Mouse (Mus musculus) liver, adult 2 months (tissue): ENCODE results near the gene 1700010B08Rik. TPM values are rescaled to one million over a fixed set of nuclear protein-coding genes. Genes with fewer than 3 reads are reported as not detected.

ENCODE experiments used
- DNase-seq: peaks from one replicate; pipeline ENCODE4 v3.0.0-alpha.2; 2011; ENCODE audit warnings: low read depth, low spot score; ENCODE audit errors: extremely low read depth
- H3K27ac ChIP-seq: fragments of 200-500 bp; replicated peaks from 2 replicates; pipeline ENCODE4 v1.5.1; 2012; ENCODE audit warnings: low read depth, mild to moderate bottlenecking, control low read depth, inconsistent platforms, low read length; ENCODE audit not compliant: insufficient read depth
- H3K27me3 ChIP-seq: fragments of 200-500 bp; 2 replicates; pipeline ENCODE4 v1.6.1; 2012; ENCODE audit warnings: mild to moderate bottlenecking, moderate library complexity, low read length, inconsistent platforms; ENCODE audit not compliant: control insufficient read depth, insufficient read depth
- H3K36me3 ChIP-seq: fragments of 200-500 bp; 2 replicates; pipeline ENCODE4 v1.6.1; 2012; ENCODE audit warnings: low read length, inconsistent platforms; ENCODE audit not compliant: control insufficient read depth, insufficient read depth
- H3K4me1 ChIP-seq: fragments of 200-500 bp; 2 replicates; pipeline ENCODE4 v1.6.1; 2011; ENCODE audit warnings: low read length; ENCODE audit not compliant: control insufficient read depth, insufficient read depth
- H3K4me3 ChIP-seq: fragments of 200-500 bp; 2 replicates; pipeline ENCODE4 v1.5.1; 2011; ENCODE audit warnings: low read depth, mild to moderate bottlenecking, control low read depth, low read length, moderate library complexity; ENCODE audit not compliant: insufficient read depth
- H3K79me2 ChIP-seq: fragments of 200-500 bp; 2 replicates; pipeline ENCODE4 v1.6.1; 2012; ENCODE audit warnings: inconsistent platforms, mild to moderate bottlenecking, low read length, moderate library complexity; ENCODE audit not compliant: control insufficient read depth, insufficient read depth
- H3K9ac ChIP-seq: fragments of 200-500 bp; 2 replicates; pipeline ENCODE4 v1.6.1; 2012; ENCODE audit warnings: low read depth, mild to moderate bottlenecking, control low read depth, inconsistent platforms, low read length
- CTCF ChIP-seq: fragments of 200-500 bp; IDR thresholded peaks from 2 replicates; pipeline ENCODE4 v1.5.1; 2011; ENCODE audit warnings: low read depth, low read length, control low read depth
- POLR2A ChIP-seq: fragments of 200-500 bp; IDR thresholded peaks from 2 replicates; pipeline ENCODE4 v1.6.1; 2011; ENCODE audit warnings: low read length, control low read depth; ENCODE audit not compliant: insufficient read depth; ENCODE audit errors: extremely low read depth
- WGBS: fragments of 180-500 bp; shearing (Covaris S2); methylation state at CpG from one replicate; pipeline ENCODE4 v1.1.7; 2018; 5-methylcytosine and 5-hydroxymethylcytosine counted together
- polyA plus RNA-seq: library from polyadenylated mRNA; depleted of rRNA; stranded (reverse); fragments of >200 nt; gene quantifications from 2 replicates; pipeline ENCODE4 v1.2.3, GENCODE M21; 2012
- total RNA-seq: library from RNA; depleted of rRNA; stranded (reverse); fragments of >200 nt; gene quantifications from 2 replicates; pipeline ENCODE4 v1.2.3, GENCODE M21; 2014

1700010B08Rik gene
- total and polyA plus RNA-seq, 2 experiments = not detected

DNA sequence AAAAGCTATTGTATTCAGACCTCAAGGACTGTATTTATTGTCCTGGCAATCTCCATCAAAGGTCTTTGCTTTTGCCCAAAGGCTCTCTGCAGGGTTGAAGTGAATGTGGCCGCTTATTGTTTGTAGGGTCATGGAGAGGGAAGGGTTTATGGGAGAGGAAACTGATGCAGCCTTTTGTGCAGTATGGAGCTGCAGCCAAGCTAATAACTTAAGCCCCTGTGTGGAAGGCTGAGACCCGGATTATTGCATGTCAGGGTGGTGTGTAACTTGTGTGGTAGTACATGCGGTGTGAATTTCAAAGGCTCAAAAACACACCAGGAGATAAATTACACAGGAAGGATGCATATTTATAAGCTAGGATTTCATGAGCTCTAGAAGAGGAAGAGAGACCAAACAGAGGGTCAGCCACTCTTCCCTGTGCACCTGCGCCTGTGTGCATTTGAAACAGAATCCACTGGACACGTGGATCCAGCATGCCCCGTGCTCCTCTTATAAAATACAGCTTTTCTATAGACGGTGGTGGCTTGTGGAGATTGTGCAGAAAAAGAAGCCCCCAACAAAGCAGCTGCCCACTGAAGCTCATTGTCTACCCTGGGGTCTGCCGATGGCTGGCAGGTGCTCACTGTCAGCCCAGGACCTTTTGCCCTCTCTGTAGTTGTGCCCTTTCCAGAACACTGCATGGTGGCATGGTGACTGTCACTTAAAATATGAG is 36.4 kb downstream of the 1700010B08Rik start:
- no peak overlapping the region for H3K27ac ChIP-seq
- no peak for DNase-seq
- no peak for TF ChIP-seq POLR2A
- no peak for TF ChIP-seq CTCF
- H3K4me1 ChIP-seq = peaks cover 6% of the 10 kb centered on the region; the same call in 1 of the 2 replicates
- no peak overlapping the region for H3K9ac ChIP-seq
- H3K27me3 ChIP-seq = no peaks in the 10 kb centered on the region
- no peaks in the 10 kb centered on the region for H3K36me3 ChIP-seq
- peaks cover 44% of the 10 kb centered on the region; the same call in 1 of the 2 replicates for H3K79me2 ChIP-seq
- H3K4me3 ChIP-seq = no peak overlapping the region
- WGBS = 70% methylated on average over 8 of the region's 8 CpGs

DNA sequence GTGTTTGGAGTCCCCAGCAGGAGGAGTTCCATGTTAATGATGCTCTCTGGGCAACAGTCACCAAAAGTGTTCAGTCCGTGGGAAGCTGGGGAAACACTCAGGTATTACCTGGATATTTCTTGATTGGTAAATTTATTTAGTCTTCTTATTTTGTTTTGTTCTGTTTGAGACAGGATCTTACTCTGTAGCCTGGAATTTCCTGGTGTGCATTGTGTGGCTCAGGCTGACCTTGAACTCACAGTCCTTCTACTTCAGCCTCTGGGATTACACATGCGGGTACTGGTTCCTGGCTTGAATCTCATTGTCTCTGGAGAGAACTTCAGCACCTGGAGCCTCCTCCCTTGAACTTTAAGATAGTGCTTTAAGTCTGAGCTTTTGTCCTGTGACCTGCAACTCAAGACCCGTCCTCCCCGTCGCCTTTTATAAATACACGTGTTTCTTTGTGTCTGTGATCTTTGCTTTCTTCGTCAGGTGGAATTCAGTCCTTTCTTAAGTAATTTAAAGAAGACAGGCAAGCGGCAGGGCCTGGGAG is 38.5 kb downstream of the 1700010B08Rik start:
- Histone ChIP-seq H3K27ac (no peak overlapping the region), H3K27me3 (no peaks in the 10 kb centered on the region), H3K4me3 (no peak overlapping the region), H3K4me1 (peaks cover 4% of the 10 kb centered on the region; the same call in 1 of the 2 replicates), H3K9ac (no peak overlapping the region), H3K36me3 (no peaks in the 10 kb centered on the region), H3K79me2 (peaks cover 46% of the 10 kb centered on the region)
- no peak for TF ChIP-seq CTCF
- no peak for TF ChIP-seq POLR2A
- DNase-seq = no peak
- WGBS = 85% methylated on average over 8 of the region's 8 CpGs

DNA sequence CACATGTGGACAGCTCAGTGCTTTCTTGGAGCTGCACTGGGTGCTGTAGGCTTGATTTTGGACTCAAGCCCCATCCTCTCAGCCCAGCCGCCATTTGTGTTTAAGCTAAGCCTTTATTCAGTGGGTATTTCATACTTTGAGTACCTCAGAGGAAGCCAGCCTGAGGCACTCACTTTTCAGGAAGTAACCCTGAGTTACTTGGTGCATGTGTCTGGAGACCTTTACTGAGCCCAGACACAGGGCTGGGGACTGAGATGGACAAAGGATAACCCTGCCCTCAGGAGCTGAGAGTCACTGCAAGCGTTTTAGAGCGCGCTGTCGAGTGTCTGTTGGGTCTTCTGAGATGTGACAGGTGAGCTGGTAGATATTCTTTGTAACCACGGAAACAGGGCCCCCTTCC is 41.4 kb downstream of the 1700010B08Rik start:
- H3K27me3 ChIP-seq = no peaks in the 10 kb centered on the region
- H3K4me3 ChIP-seq = no peak overlapping the region
- H3K4me1 ChIP-seq = peaks cover 4% of the 10 kb centered on the region; the same call in 1 of the 2 replicates
- TF ChIP-seq CTCF = no peak
- no peak for TF ChIP-seq POLR2A
- no peak overlapping the region for H3K27ac ChIP-seq
- WGBS = 89% methylated on average over 6 of the region's 6 CpGs
- peaks cover 49% of the 10 kb centered on the region for H3K79me2 ChIP-seq
- no peaks in the 10 kb centered on the region for H3K36me3 ChIP-seq
- DNase-seq = no peak
- no peak overlapping the region for H3K9ac ChIP-seq

DNA sequence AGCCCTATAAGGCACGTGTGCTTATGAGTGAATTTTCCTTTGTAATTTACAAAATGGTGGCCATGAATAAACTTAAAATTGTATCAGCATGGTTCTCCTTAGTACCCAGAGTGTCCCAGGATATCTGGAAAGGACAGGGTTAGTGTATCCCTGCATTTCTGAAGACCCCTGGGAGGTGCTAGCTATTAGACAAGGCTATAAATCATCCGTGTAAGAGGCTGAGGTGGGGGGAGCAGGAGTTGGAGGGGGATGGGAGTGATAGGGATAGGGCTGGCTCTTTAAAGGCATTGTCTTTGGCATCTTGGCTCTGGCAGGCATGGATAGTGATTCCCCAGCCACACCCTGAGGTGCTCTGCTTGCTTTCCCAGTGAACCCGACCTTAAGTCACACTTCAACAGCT is 45.4 kb downstream of the 1700010B08Rik start:
- TF ChIP-seq CTCF (no peak), POLR2A (no peak)
- DNase-seq = no peak
- 77% methylated on average over 3 of the region's 3 CpGs for WGBS

DNA sequence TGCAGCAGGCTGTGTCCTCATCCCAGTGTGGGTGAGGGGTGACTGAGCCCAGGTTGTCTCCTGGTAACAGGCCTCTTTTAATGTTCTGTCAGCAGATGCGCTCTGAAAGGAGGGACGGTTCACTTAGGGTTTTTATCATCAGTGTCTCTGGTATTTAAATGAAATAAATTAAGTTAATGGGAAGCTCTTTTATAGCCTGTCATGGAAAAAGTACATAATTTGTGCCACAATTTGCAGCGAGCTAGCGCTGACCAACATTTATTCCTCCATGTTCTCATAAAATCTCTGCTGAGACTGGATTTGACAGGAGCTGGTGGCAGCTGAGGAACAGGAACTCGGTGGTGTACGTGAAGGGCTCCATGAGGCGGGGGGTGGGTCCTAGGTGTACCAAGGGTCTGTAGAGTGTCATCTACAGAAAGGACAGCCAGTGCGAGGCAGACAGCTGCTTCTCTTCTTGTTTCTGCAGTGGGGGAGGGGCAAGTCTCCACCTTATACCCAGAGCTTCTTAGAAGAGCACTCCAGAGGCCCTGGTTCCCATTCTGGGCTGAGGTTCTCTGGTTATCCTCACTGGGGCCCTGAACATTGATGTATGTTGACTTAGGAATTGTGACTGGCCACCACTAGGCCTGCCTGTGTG is 48.9 kb downstream of the 1700010B08Rik start:
- TF ChIP-seq CTCF (no peak), POLR2A (no peak)
- H3K79me2 ChIP-seq = peaks cover 16% of the 10 kb centered on the region
- H3K4me1 ChIP-seq = no peaks in the 10 kb centered on the region
- no peaks in the 10 kb centered on the region for H3K36me3 ChIP-seq
- H3K4me3 ChIP-seq = no peak overlapping the region
- no peaks in the 10 kb centered on the region for H3K27me3 ChIP-seq
- WGBS = 94% methylated on average over 8 of the region's 8 CpGs
- H3K27ac ChIP-seq = no peak overlapping the region
- H3K9ac ChIP-seq = no peak overlapping the region
- no peak for DNase-seq

More for the DNA sequence above, 45.4 kb downstream of the 1700010B08Rik start:
- H3K9ac ChIP-seq = no peak overlapping the region
- H3K4me1 ChIP-seq = peaks cover 2% of the 10 kb centered on the region; the same call in 1 of the 2 replicates
- H3K79me2 ChIP-seq = peaks cover 27% of the 10 kb centered on the region
- no peaks in the 10 kb centered on the region for H3K27me3 ChIP-seq
- no peak overlapping the region for H3K4me3 ChIP-seq
- no peak overlapping the region for H3K27ac ChIP-seq
- no peaks in the 10 kb centered on the region for H3K36me3 ChIP-seq
